Mouse (Mus musculus) thymus, adult 2 months (tissue): ENCODE measurements around the gene Gadd45a. TPM values are rescaled to one million over a fixed set of nuclear protein-coding genes. Genes with fewer than 3 reads are reported as not detected.
"Not testable (repeated sequence)": the region's sequence is repeated elsewhere in the genome, so short reads cannot be mapped to it uniquely, and the experiment has no call there.

Source experiments
- DNase-seq: peaks from one replicate; pipeline ENCODE4 v3.0.0; 2021
- H3K27ac ChIP-seq: fragments of 200-500 bp; 2 replicates; pipeline ENCODE4 v1.5.1; 2012; ENCODE audit warnings: low read length, control low read depth; ENCODE audit not compliant: control insufficient read depth, insufficient read depth
- H3K27me3 ChIP-seq: fragments of 200-500 bp; 2 replicates; pipeline ENCODE4 v1.6.1; 2012; ENCODE audit warnings: mild to moderate bottlenecking, low read length, moderate library complexity, mixed read lengths; ENCODE audit not compliant: control insufficient read depth, insufficient read depth
- H3K36me3 ChIP-seq: fragments of 200-500 bp; 2 replicates; pipeline ENCODE4 v1.6.1; 2012; ENCODE audit warnings: mild to moderate bottlenecking, low read length, moderate library complexity; ENCODE audit not compliant: control insufficient read depth, insufficient read depth
- H3K4me1 ChIP-seq: fragments of 200-500 bp; replicated peaks from 2 replicates; pipeline ENCODE4 v1.6.1; 2012; ENCODE audit warnings: low read length; ENCODE audit not compliant: control insufficient read depth, insufficient read depth
- H3K4me3 ChIP-seq: fragments of 200-500 bp; 2 replicates; pipeline ENCODE4 v1.5.1; 2012; ENCODE audit warnings: mild to moderate bottlenecking, low read length, control low read depth, moderate library complexity; ENCODE audit not compliant: control insufficient read depth, insufficient read depth
- CTCF ChIP-seq: fragments of 200-500 bp; IDR thresholded peaks from 2 replicates; pipeline ENCODE4 v1.5.1; 2012; ENCODE audit warnings: mild to moderate bottlenecking, control low read depth, low read length, moderate library complexity, borderline replicate concordance; ENCODE audit not compliant: control insufficient read depth, poor library complexity, insufficient read depth; ENCODE audit errors: extremely low read depth
- POLR2A ChIP-seq: fragments of 200-500 bp; IDR thresholded peaks from 2 replicates; pipeline ENCODE4 v1.6.1; 2012; ENCODE audit warnings: mild to moderate bottlenecking, low read length, control low read depth, moderate library complexity; ENCODE audit not compliant: control insufficient read depth, poor library complexity, insufficient read depth; ENCODE audit errors: extremely low read depth
- WGBS: fragments of 180-500 bp; shearing (Covaris S2); methylation state at CpG from one replicate; pipeline ENCODE4 v1.1.7; 2018; 5-methylcytosine and 5-hydroxymethylcytosine counted together
- polyA plus RNA-seq: library from polyadenylated mRNA; depleted of rRNA; stranded (reverse); fragments of >200 nt; gene quantifications from 2 replicates; pipeline ENCODE4 v1.2.3, GENCODE M21; 2012

Gene Gadd45a
- polyA plus RNA-seq, 1 experiment = 44.9 TPM

GRCm38 (mm10) chr6:67030416-67030815 lies 6.8 kb downstream of the Gadd45a start:
- no peak overlapping the region for H3K27ac ChIP-seq
- whole genome bisulfite sequencing = 97% methylated on average over 2 of the region's 2 CpGs
- no peaks in the 10 kb centered on the region for H3K27me3 ChIP-seq
- no peak overlapping the region for H3K4me3 ChIP-seq
- no peaks in the 10 kb centered on the region for H3K36me3 ChIP-seq
- H3K4me1 ChIP-seq = 0 out of 2 replicates have a peak, but pooled peaks cover 2% of the 10 kb centered on the region
- no peak for DNase-seq
- TF ChIP-seq CTCF (no peak), POLR2A (no peak)

- Histone ChIP-seq H3K4me1 (no peaks in the 10 kb centered on the region), H3K4me3 (no peak overlapping the region), H3K36me3 (no peaks in the 10 kb centered on the region), H3K27ac (no peak overlapping the region), H3K27me3 (no peaks in the 10 kb centered on the region)
- no peak for DNase-seq
- no peak for TF ChIP-seq POLR2A
- no peak for TF ChIP-seq CTCF
- 84% methylated on average over 3 of the region's 3 CpGs for WGBS
Observed at GRCm38 (mm10) chr6:67029987-67030386, 7.3 kb downstream of the Gadd45a start.

GRCm38 (mm10) chr6:67029312-67029950 lies 7.8 kb downstream of the Gadd45a start:
- TF ChIP-seq POLR2A (no peak), CTCF (no peak)
- Histone ChIP-seq H3K4me1 (no peaks in the 10 kb centered on the region), H3K4me3 (no peak overlapping the region), H3K27me3 (no peaks in the 10 kb centered on the region), H3K27ac (no peak overlapping the region), H3K36me3 (no peaks in the 10 kb centered on the region)
- WGBS = 92% methylated on average over 5 of the region's 5 CpGs
- DNase-seq = no peak

- Histone ChIP-seq H3K27ac (no peak overlapping the region), H3K4me3 (no peak overlapping the region), H3K4me1 (no peaks in the 10 kb centered on the region), H3K36me3 (no peaks in the 10 kb centered on the region), H3K27me3 (no peaks in the 10 kb centered on the region)
- TF ChIP-seq POLR2A = no peak
- 94% methylated on average over 9 of the region's 9 CpGs for WGBS
- no peak for DNase-seq
Observed at GRCm38 (mm10) chr6:67027438-67028142, 9.7 kb downstream of the Gadd45a start.

GRCm38 (mm10) chr6:67026661-67027060 lies 10.6 kb downstream of the Gadd45a start:
- Histone ChIP-seq H3K27ac (no peak overlapping the region), H3K4me3 (no peak overlapping the region), H3K4me1 (no peaks in the 10 kb centered on the region), H3K27me3 (no peaks in the 10 kb centered on the region), H3K36me3 (no peaks in the 10 kb centered on the region)
- WGBS = 93% methylated on average over 3 of the region's 3 CpGs
- TF ChIP-seq POLR2A (no peak), CTCF (no peak)
- no peak for DNase-seq

- Histone ChIP-seq H3K4me1 (no peaks in the 10 kb centered on the region), H3K4me3 (no peak overlapping the region), H3K27ac (no peak overlapping the region), H3K36me3 (no peaks in the 10 kb centered on the region), H3K27me3 (no peaks in the 10 kb centered on the region)
- DNase-seq = no peak
- TF ChIP-seq CTCF (no peak), POLR2A (no peak)
- 92% methylated on average over 4 of the region's 4 CpGs for WGBS
Observed at GRCm38 (mm10) chr6:67023729-67024128, 13.5 kb downstream of the Gadd45a start.

GRCm38 (mm10) chr6:67021308-67021707 lies 15.9 kb downstream of the Gadd45a start:
- WGBS = 98% methylated on average over 5 of the region's 5 CpGs
- Histone ChIP-seq H3K36me3 (no peaks in the 10 kb centered on the region), H3K4me1 (no peaks in the 10 kb centered on the region), H3K27ac (no peak overlapping the region), H3K27me3 (no peaks in the 10 kb centered on the region), H3K4me3 (no peak overlapping the region)
- no peak for DNase-seq
- TF ChIP-seq CTCF (no peak), POLR2A (no peak)

- H3K27me3 ChIP-seq, H3K4me3 ChIP-seq, H3K36me3 ChIP-seq, DNase-seq, H3K4me1 ChIP-seq, H3K27ac ChIP-seq: not testable (repeated sequence)
- 97% methylated on average over 7 of the region's 7 CpGs for WGBS
Observed at GRCm38 (mm10) chr6:67019001-67019400, 18.3 kb downstream of the Gadd45a start.
